Mouse (Mus musculus) MEL (cell line): ENCODE results near the gene Adgrg1.
A peak's percentile ranks its signal among the peaks of the same experiment; 100 is the strongest.

Source experiments
- CHD2 ChIP-seq: IDR thresholded peaks from 2 replicates; pipeline ENCODE4 v1.6.1; 2011; ENCODE audit warnings: low read length, improper control_type of control experiment
- CTCF ChIP-seq, 3 experiments: IDR thresholded peaks in 2 of 3; conservative IDR thresholded peaks in 1 of 3; 2 replicates each; pipeline ENCODE4 v1.5.1; 2011 to 2012; ENCODE audit warnings: low read length in 3 of 3, low read depth in 2 of 3, mild to moderate bottlenecking in 2 of 3, improper control_type of control experiment in 1 of 3, inconsistent platforms in 1 of 3, mixed read lengths in 1 of 3, moderate library complexity in 1 of 3; ENCODE audit not compliant: control insufficient read depth in 1 of 3, insufficient read depth in 1 of 3, poor library complexity in 1 of 3, severe bottlenecking in 1 of 3
- ELF1 ChIP-seq: IDR thresholded peaks from 2 replicates; pipeline ENCODE4 v1.6.1; 2014; ENCODE audit warnings: low read depth, mild to moderate bottlenecking, inconsistent platforms, low read length, improper control_type of control experiment, moderate library complexity
- EP300 ChIP-seq, 2 experiments: IDR thresholded peaks; 2 replicates each; pipeline ENCODE4 v1.6.1; 2011; ENCODE audit warnings: improper control_type of control experiment in 2 of 2, low read length in 2 of 2, low read depth in 1 of 2, mild to moderate bottlenecking in 1 of 2
- GABPA ChIP-seq: IDR thresholded peaks from 2 replicates; pipeline ENCODE4 v1.6.1; 2012; ENCODE audit warnings: low read depth, mild to moderate bottlenecking, inconsistent platforms, low read length, improper control_type of control experiment, moderate library complexity
- GATA1 ChIP-seq: IDR thresholded peaks from 2 replicates; pipeline ENCODE4 v1.6.1; 2011; ENCODE audit warnings: low read depth, low read length, improper control_type of control experiment
- HCFC1 ChIP-seq: IDR thresholded peaks from 2 replicates; pipeline ENCODE4 v1.6.1; 2012; ENCODE audit warnings: low read depth, mild to moderate bottlenecking, inconsistent platforms, low read length, improper control_type of control experiment, moderate library complexity
- KAT2A ChIP-seq: conservative IDR thresholded peaks from 2 replicates; pipeline ENCODE4 v1.6.1; 2012; ENCODE audit warnings: low read depth, low read length, improper control_type of control experiment, inconsistent platforms
- MAX ChIP-seq: IDR thresholded peaks from 2 replicates; pipeline ENCODE4 v1.6.1; 2011; ENCODE audit warnings: low read length, improper control_type of control experiment
- POLR2A ChIP-seq, 2 experiments: IDR thresholded peaks; 2 replicates each; pipeline ENCODE4 v1.6.1; 2011 to 2012; ENCODE audit warnings: low read length in 2 of 2, mild to moderate bottlenecking in 2 of 2, control low read depth in 1 of 2, improper control_type of control experiment in 1 of 2, low read depth in 1 of 2, moderate library complexity in 1 of 2; ENCODE audit not compliant: control insufficient read depth in 1 of 2, insufficient read depth in 1 of 2, poor library complexity in 1 of 2
- SMC3 ChIP-seq: IDR thresholded peaks from 2 replicates; pipeline ENCODE4 v1.6.1; 2011; ENCODE audit warnings: low read depth, low read length, improper control_type of control experiment
- TAL1 ChIP-seq: IDR thresholded peaks from 2 replicates; pipeline ENCODE4 v1.6.1; 2012; ENCODE audit warnings: mild to moderate bottlenecking, inconsistent platforms, low read length, moderate library complexity, mixed read lengths
- TBP ChIP-seq: IDR thresholded peaks from 2 replicates; pipeline ENCODE4 v1.8.0; 2011; ENCODE audit warnings: low read depth, low read length, improper control_type of control experiment
- TCF12 ChIP-seq: IDR thresholded peaks from 2 replicates; pipeline ENCODE4 v1.6.1; 2014; ENCODE audit warnings: low read depth, mild to moderate bottlenecking, inconsistent platforms, low read length, improper control_type of control experiment, moderate library complexity

GRCm38 (mm10) chr8:94998431-94998830, 23.9 kb downstream of the Adgrg1 start:
- TF ChIP-seq TCF12 (no peak), CTCF (IDR thresholded peaks at IDR 0.05 in 2 of 3, conservative IDR thresholded peaks at IDR 0.05 in 1 of 3; ENCODE audit: control insufficient read depth in 1 of 3, insufficient read depth in 1 of 3, low read depth in 2 of 3, low read length in 3 of 3, poor library complexity in 1 of 3, severe bottlenecking in 1 of 3) (no peak), GATA1 (0 out of 2 replicates have a peak, but pooled peaks have one; percentile 29), ELF1 (no peak), MAX (no peak), CHD2 (no peak), HCFC1 (no peak), TAL1 (no peak), SMC3 (no peak), POLR2A (IDR thresholded peaks at IDR 0.05; ENCODE audit: control insufficient read depth in 1 of 2, insufficient read depth in 1 of 2, low read depth in 1 of 2, low read length in 2 of 2, poor library complexity in 1 of 2) (no peak), TBP (no peak), GABPA (no peak), KAT2A (no peak), EP300 (IDR thresholded peaks at IDR 0.05; ENCODE audit: low read depth in 1 of 2, low read length in 2 of 2) (no peak)
